Mouse (Mus musculus): ENCODE results near the gene Tesc.

Gene Tesc

DNA sequence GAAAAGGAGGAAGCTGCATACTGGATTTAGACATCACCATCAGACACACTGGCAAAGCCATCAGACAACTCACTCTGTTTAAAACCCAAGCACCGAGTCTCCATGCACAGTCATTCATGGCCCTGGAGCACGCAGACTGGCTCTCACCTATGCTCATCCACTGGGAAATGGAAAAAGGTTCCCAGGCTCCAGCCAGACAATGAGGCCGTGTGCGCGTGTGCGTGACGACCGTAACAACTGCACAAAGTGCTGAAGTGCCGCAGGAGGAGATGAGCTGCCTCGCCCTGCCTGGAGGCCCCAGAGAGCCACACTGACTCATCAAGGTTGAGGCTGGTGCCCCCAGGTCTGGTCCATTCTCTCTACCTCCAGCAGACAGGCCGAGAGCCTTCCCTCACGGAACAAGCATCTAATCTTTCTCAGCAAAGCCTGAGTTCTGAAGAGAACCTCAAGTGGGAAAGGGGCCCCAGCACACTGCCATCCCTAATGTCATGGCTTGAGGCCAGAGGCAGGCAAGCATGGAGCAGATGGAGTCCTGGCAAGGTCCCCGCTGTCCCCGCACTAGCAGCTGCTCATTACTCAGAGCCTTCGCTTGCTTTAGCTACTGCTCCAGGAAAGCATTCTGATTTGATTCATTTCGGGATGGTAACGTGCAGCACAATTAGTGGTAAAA is 80.7 kb downstream of the Tesc start:
- no peak for DNase-seq (ENCODE audit: low read depth)

DNA sequence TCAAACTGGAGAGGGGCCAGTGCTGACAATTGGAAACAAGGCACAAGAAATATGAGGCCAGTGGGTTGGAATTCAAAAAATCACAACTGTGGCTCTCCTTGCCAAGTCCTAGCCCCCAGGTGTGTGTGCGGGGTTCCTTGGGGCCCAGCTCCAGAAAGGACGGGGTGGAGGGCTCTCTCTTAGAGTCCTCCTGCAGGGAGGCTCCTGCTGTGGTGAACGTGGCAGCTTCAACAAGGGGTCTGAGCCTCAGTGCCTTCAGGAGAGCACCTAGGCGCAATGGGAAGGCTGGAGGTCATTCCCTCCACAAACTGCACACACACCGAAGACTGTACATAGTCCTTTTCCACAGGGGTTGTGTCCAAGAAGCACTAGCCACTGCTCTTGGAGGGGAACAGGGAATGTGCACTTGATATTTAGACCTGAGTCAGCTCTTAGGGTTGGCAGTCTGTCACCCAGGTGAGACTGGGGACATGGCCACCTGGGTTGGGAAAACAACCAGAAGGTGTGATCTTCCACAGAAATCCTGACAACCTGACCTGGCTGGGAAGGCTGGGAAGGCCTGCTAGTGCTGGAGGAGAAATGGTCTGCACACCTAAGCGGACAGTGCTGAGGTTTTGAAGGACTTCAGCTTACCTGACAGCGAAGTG is 81.4 kb downstream of the Tesc start:
- no peak for DNase-seq (ENCODE audit: low read depth)
